Mouse (Mus musculus): ENCODE measurements around the gene Zfp654. TPM values are rescaled to one million over a fixed set of nuclear protein-coding genes. Genes with fewer than 3 reads are reported as not detected.

Zfp654 gene
- polyA plus RNA-seq, 1 experiment from 2014 or later, result 8.5 TPM

Other genes with a start within 250 kb of the Zfp654 start
- not detected in 2 replicates for gene Csnka2ip, start 249.2 kb downstream of the Zfp654 start, polyA plus RNA-seq (2014; fragmentation: Nextera tagmentation; extraction: Ambion mirVana)
- 21.3 and 22.6 TPM in 2 replicates for gene 4930453N24Rik, start 80.5 kb downstream of the Zfp654 start, polyA plus RNA-seq (2014; fragmentation: Nextera tagmentation; extraction: Ambion mirVana)
- 81.7 and 97.5 TPM in 2 replicates for gene Cggbp1, start 344 bp upstream of the Zfp654 start, polyA plus RNA-seq (2014; fragmentation: Nextera tagmentation; extraction: Ambion mirVana)

Data from neural tube, embryonic 14.5 days (tissue).